Mouse (Mus musculus) hindbrain, embryonic 11.5 days (tissue): Measurements from ENCODE around the gene Ext2. TPM values are rescaled to one million over a fixed set of nuclear protein-coding genes. Genes with fewer than 3 reads are reported as not detected.

Experiments used
- ATAC-seq: fragments of 200-750 bp; cut with Nextera tagmentation; 2 replicates; pipeline ENCODE4 v1.8.0; 2017; ENCODE audit warnings: mild to moderate bottlenecking, moderate TSS enrichment, moderate library complexity; ENCODE audit not compliant: low FRiP score
- DNase-seq: peaks from one replicate; pipeline ENCODE4 v3.0.0-alpha.2; 2015; ENCODE audit warnings: low spot score
- H3K27ac ChIP-seq: fragments of 300-500 bp; sonication (generic); 2 replicates; pipeline ENCODE4 v1.5.1; 2014; ENCODE audit warnings: mild to moderate bottlenecking, low read depth, low read length
- H3K27me3 ChIP-seq: fragments of 300-500 bp; sonication (generic); 2 replicates; pipeline ENCODE4 v1.6.1; 2014; ENCODE audit warnings: mild to moderate bottlenecking, low read length, moderate library complexity, mixed read lengths; ENCODE audit not compliant: control insufficient read depth, insufficient read depth
- H3K36me3 ChIP-seq: fragments of 300-500 bp; sonication (generic); 2 replicates; pipeline ENCODE4 v1.6.1; 2014; ENCODE audit warnings: mild to moderate bottlenecking, low read length, moderate library complexity, mixed read lengths; ENCODE audit not compliant: control insufficient read depth, insufficient read depth
- H3K4me1 ChIP-seq: fragments of 300-500 bp; sonication (generic); replicated peaks from 2 replicates; pipeline ENCODE4 v1.6.1; 2014; ENCODE audit warnings: low read length, mixed read lengths; ENCODE audit not compliant: control insufficient read depth, insufficient read depth
- H3K4me2 ChIP-seq: fragments of 300-500 bp; sonication (generic); replicated peaks from 2 replicates; pipeline ENCODE4 v1.6.1; 2014; ENCODE audit warnings: mild to moderate bottlenecking, low read depth, low read length
- H3K4me3 ChIP-seq: fragments of 300-500 bp; sonication (generic); 2 replicates; pipeline ENCODE4 v1.5.1; 2014; ENCODE audit warnings: low read depth, low read length
- H3K9ac ChIP-seq: fragments of 300-500 bp; sonication (generic); 2 replicates; pipeline ENCODE4 v1.6.1; 2014; ENCODE audit warnings: low read depth, low read length
- H3K9me3 ChIP-seq: fragments of 300-500 bp; sonication (generic); 2 replicates; pipeline ENCODE4 v1.6.1; 2016; ENCODE audit warnings: low read length; ENCODE audit not compliant: control insufficient read depth
- WGBS: fragments of 180-500 bp; shearing (Covaris S2); extraction: QIAGEN DNeasy Blood & Tissue Kit; methylation state at CpG from one replicate; pipeline ENCODE4 v1.1.7; 2014; 5-methylcytosine and 5-hydroxymethylcytosine counted together
- polyA plus RNA-seq: library from polyadenylated mRNA; unstranded; fragments of >200 nt; fragmentation: Nextera tagmentation; extraction: Ambion mirVana; gene quantifications from 2 replicates; pipeline ENCODE4 v1.2.1, GENCODE M21; 2014

The Ext2 gene
- polyA plus RNA-seq, 1 experiment from 2014 or later: 54.4 TPM

GRCm38 (mm10) chr2:93615845-93616689 is 206.3 kb downstream of the Ext2 start:
- H3K36me3 ChIP-seq: no peaks in the 10 kb centered on the region
- H3K27me3 ChIP-seq: no peaks in the 10 kb centered on the region
- WGBS: 61% methylated on average over 27 of the region's 27 CpGs
- DNase-seq: no peak
- no peaks in the 10 kb centered on the region for H3K9me3 ChIP-seq
- no peak overlapping the region for H3K27ac ChIP-seq
- no peak for ATAC-seq
- H3K9ac ChIP-seq: no peak overlapping the region
- no peaks in the 10 kb centered on the region for H3K4me1 ChIP-seq
- no peak overlapping the region for H3K4me3 ChIP-seq
- no peak overlapping the region for H3K4me2 ChIP-seq

DNA sequence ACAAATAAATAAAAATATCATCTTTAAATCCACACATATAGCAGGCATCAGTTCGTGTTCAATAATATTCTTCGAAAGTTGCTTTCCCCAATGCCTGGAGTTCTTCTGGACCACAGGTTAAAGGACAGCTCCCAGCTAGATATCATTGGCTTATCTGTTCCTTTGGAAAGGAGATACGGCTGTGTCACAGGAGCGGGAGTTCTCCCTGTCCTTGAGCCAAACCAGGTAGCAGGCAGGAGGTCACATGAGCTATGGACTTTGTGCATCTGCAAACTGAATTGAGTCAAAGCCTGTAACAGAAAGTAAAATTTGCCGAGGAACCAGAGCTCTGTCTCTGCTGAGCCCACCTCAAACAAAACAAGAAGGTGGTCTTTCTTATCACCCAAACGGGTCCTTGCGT is 209.3 kb downstream of the Ext2 start:
- H3K4me3 ChIP-seq: no peak overlapping the region
- 91% methylated on average over 7 of the region's 7 CpGs for WGBS
- H3K27ac ChIP-seq: no peak overlapping the region
- no peak for DNase-seq
- ATAC-seq: no peak
- H3K36me3 ChIP-seq: no peaks in the 10 kb centered on the region
- no peak overlapping the region for H3K4me2 ChIP-seq
- no peaks in the 10 kb centered on the region for H3K9me3 ChIP-seq
- H3K9ac ChIP-seq: no peak overlapping the region
- H3K4me1 ChIP-seq: no peaks in the 10 kb centered on the region
- H3K27me3 ChIP-seq: no peaks in the 10 kb centered on the region

Other genes with a start within 250 kb of the Ext2 start
- gene Alx4, start 180.2 kb downstream of the Ext2 start, polyA plus RNA-seq: 4.3 TPM in 2 replicates
- 7.4 and 7.5 TPM in 2 replicates for gene Accs, start 27.4 kb upstream of the Ext2 start, polyA plus RNA-seq
- 0.69 TPM in 1 of 2 replicates, not detected in the other for gene Accsl, start 46.6 kb upstream of the Ext2 start, polyA plus RNA-seq
- gene Gm13889, start 134.6 kb upstream of the Ext2 start, polyA plus RNA-seq: 3.3 and 5.7 TPM in 2 replicates
- gene Gm27027, start 173.8 kb upstream of the Ext2 start, polyA plus RNA-seq: not detected in 2 replicates
- 51.9 and 53.4 TPM in 2 replicates for gene Alkbh3, start 188.2 kb upstream of the Ext2 start, polyA plus RNA-seq